Mouse (Mus musculus) embryonic stem cell, embryonic (primary cell): ENCODE results near the gene Cyb561.

Experiments used
- CTCF ChIA-PET, 4 experiments: fragments of 300-600 bp in 2 of 4; fragments of 350-600 bp in 2 of 4; sonication (Branson Sonifier 250); formaldehyde crosslinking; loops; one replicate each; lab custom pipeline; 2022; ENCODE audit warnings: inconsistent platforms in 2 of 4; lab: Charles Lee
- POLR2A ChIA-PET, 4 experiments: fragments of 300-600 bp in 2 of 4; fragments of 350-600 bp in 2 of 4; sonication (Branson Sonifier 250); formaldehyde crosslinking; loops; one replicate each; lab custom pipeline; 2022; ENCODE audit warnings: antibody characterized with exemption in 4 of 4, inconsistent platforms in 1 of 4; lab: Charles Lee

Cyb561 gene

GRCm38 (mm10) chr11:105966288-105966687, 13.2 kb upstream of the Cyb561 start:
- ChIA-PET CTCF (interaction anchor here in 3 of 4 experiments (0.7 to 1.2 kb wide), 3 partner anchors 22 to 165 kb away, joined by 3 read pairs; no protein-coding TSS in a partner anchor), POLR2A (interaction anchor here in 3 of 4 experiments (0.6 to 1.8 kb wide), 5 partner anchors 9 to 22 kb away, joined by 3 to 8 read pairs (median 6); partner anchors contain the start of gene Cyb561 (in 2 of the 3))

GRCm38 (mm10) chr11:105964691-105965090, 11.6 kb upstream of the Cyb561 start:
- CTCF ChIA-PET: interaction anchor here (0.6 to 1.6 kb wide), 45 partner anchors 9 to 819 kb away, joined by 3 to 11 read pairs (median 4); partner anchors contain the start of genes Ace3 (in 1 of the 4), Cyb561 (in 1 of the 4), Dcaf7 (in 1 of the 4) and Map3k3 (in 1 of the 4)
- POLR2A ChIA-PET: interaction anchor here in 2 of 4 experiments (0.6 to 1.1 kb wide), 11 partner anchors 9 to 814 kb away, joined by 3 to 5 read pairs (median 4); no protein-coding TSS in a partner anchor

GRCm38 (mm10) chr11:105959355-105959754, 6.2 kb upstream of the Cyb561 start:
- POLR2A ChIA-PET: interaction anchor here in 3 of 4 experiments (0.5 to 5.5 kb wide), 36 partner anchors 9 to 585 kb away, joined by 3 to 39 read pairs (median 4); partner anchors contain the start of genes Ace (in 1 of the 3), Ccdc47 (in 1 of the 3), Dcaf7 (in 1 of the 3) and Map3k3 (in 1 of the 3)
- CTCF ChIA-PET: interaction anchor here in 3 of 4 experiments (0.5 to 1.3 kb wide), 6 partner anchors 9 to 317 kb away, joined by 3 to 5 read pairs (median 3); no protein-coding TSS in a partner anchor

GRCm38 (mm10) chr11:105958566-105958965, 5.4 kb upstream of the Cyb561 start:
- ChIA-PET CTCF (interaction anchor here in 3 of 4 experiments (0.7 to 1.1 kb wide), 3 partner anchors 10 to 14 kb away, joined by 3 to 5 read pairs (median 3); no protein-coding TSS in a partner anchor), POLR2A (interaction anchor here (0.6 to 5.5 kb wide), 18 partner anchors 8 to 643 kb away, joined by 3 to 39 read pairs (median 5); partner anchors contain the start of genes Ace (in 1 of the 4) and Map3k3 (in 1 of the 4))

GRCm38 (mm10) chr11:105957501-105957900, 4.4 kb upstream of the Cyb561 start:
- ChIA-PET POLR2A (interaction anchor here in 3 of 4 experiments (0.6 to 5.5 kb wide), 9 partner anchors 9 to 176 kb away, joined by 3 to 39 read pairs (median 6); partner anchors contain the start of gene Map3k3 (in 1 of the 3)), CTCF (interaction anchor here in 2 of 4 experiments (0.5 to 1.0 kb wide), 4 partner anchors 11 to 1195 kb away, joined by 3 to 5 read pairs (median 4); no protein-coding TSS in a partner anchor)

- ChIA-PET CTCF (interaction anchor here in 2 of 4 experiments (0.6 to 1.3 kb wide), 2 partner anchors 9 to 29 kb away, joined by 3 read pairs; no protein-coding TSS in a partner anchor), POLR2A (interaction anchor here in 2 of 4 experiments (0.6 to 5.5 kb wide), 14 partner anchors 9 to 767 kb away, joined by 3 to 39 read pairs (median 4); partner anchors contain the start of genes Ccdc47 (in 1 of the 2), Dcaf7 (in 1 of the 2), Ddx42 (in 1 of the 2) and Gm10840 (in 1 of the 2))
These were observed 2.8 kb upstream of the Cyb561 start for GRCm38 (mm10) chr11:105955815-105956430.

GRCm38 (mm10) chr11:105953402-105953801, 266 bp upstream of the Cyb561 start:
- POLR2A ChIA-PET: interaction anchor here (0.5 to 2.6 kb wide), 22 partner anchors 9 to 1644 kb away, joined by 3 to 27 read pairs (median 4); partner anchors contain the start of genes Dcaf7 (in 2 of the 4), Ccdc47 (in 1 of the 4), Ern1 (in 1 of the 4) and Map3k3 (in 1 of the 4)
- CTCF ChIA-PET: interaction anchor here in 3 of 4 experiments (0.5 to 2.0 kb wide), 9 partner anchors 9 to 240 kb away, joined by 3 to 8 read pairs (median 3); partner anchors contain the start of gene Map3k3 (in 1 of the 3)

GRCm38 (mm10) chr11:105952111-105952510, 1.0 kb downstream of the Cyb561 start:
- POLR2A ChIA-PET: interaction anchor here in 2 of 4 experiments (0.5 to 2.6 kb wide), 16 partner anchors 8 to 548 kb away, joined by 3 to 27 read pairs (median 5); partner anchors contain the start of genes Dcaf7 (in 2 of the 2), Ccdc47 (in 1 of the 2), Gm10840 (in 1 of the 2) and Limd2 (in 1 of the 2)

GRCm38 (mm10) chr11:105951601-105952044, 1.5 kb downstream of the Cyb561 start:
- POLR2A ChIA-PET: interaction anchor here in 2 of 4 experiments (0.5 to 2.8 kb wide), 9 partner anchors 8 to 324 kb away, joined by 3 to 25 read pairs (median 6); partner anchors contain the start of gene Ace (in 1 of the 2)
- CTCF ChIA-PET: interaction anchor here in 3 of 4 experiments (0.5 to 1.5 kb wide), 7 partner anchors 13 to 780 kb away, joined by 3 to 9 read pairs (median 4); no protein-coding TSS in a partner anchor

More at GRCm38 (mm10) chr11:105952111-105952510, 1.0 kb downstream of the Cyb561 start:
- CTCF ChIA-PET: interaction anchor here in 2 of 4 experiments (0.6 to 2.0 kb wide), 3 partner anchors 13 to 75 kb away, joined by 3 to 8 read pairs (median 4); no protein-coding TSS in a partner anchor

- ChIA-PET CTCF (interaction anchor here in 3 of 4 experiments (0.6 to 1.5 kb wide), 6 partner anchors 12 to 278 kb away, joined by 3 to 6 read pairs (median 4); no protein-coding TSS in a partner anchor), POLR2A (interaction anchor here in 3 of 4 experiments (0.5 to 2.8 kb wide), 35 partner anchors 9 to 1500 kb away, joined by 3 to 25 read pairs (median 4); partner anchors contain the start of genes Dcaf7 (in 2 of the 3), Ace (in 1 of the 3), Gm10840 (in 1 of the 3) and Limd2 (in 1 of the 3))
These were observed 2.6 kb downstream of the Cyb561 start for GRCm38 (mm10) chr11:105950519-105950918.

GRCm38 (mm10) chr11:105948255-105948654, 4.9 kb downstream of the Cyb561 start:
- ChIA-PET POLR2A (interaction anchor here in 2 of 4 experiments (0.7 to 4.6 kb wide), 5 partner anchors 9 to 245 kb away, joined by 3 to 39 read pairs (median 4); partner anchors contain the start of gene Map3k3 (in 1 of the 2)), CTCF (interaction anchor here in 1 of 4 experiments (0.6 kb wide), 1 partner anchor 77 kb away, joined by 3 read pairs; no protein-coding TSS in a partner anchor)

GRCm38 (mm10) chr11:105946694-105947154, 6.4 kb downstream of the Cyb561 start:
- ChIA-PET CTCF (interaction anchor here in 2 of 4 experiments (0.6 to 0.7 kb wide), 3 partner anchors 20 to 579 kb away, joined by 3 to 7 read pairs (median 3); no protein-coding TSS in a partner anchor), POLR2A (interaction anchor here in 2 of 4 experiments (0.9 to 4.6 kb wide), 4 partner anchors 11 to 247 kb away, joined by 4 to 39 read pairs (median 4); no protein-coding TSS in a partner anchor)

GRCm38 (mm10) chr11:105944770-105945672, 8.1 kb downstream of the Cyb561 start:
- ChIA-PET CTCF (interaction anchor here (0.9 to 1.8 kb wide), 15 partner anchors 8 to 271 kb away, joined by 3 to 9 read pairs (median 4); partner anchors contain the start of genes Cyb561 (in 3 of the 4), Ccdc47 (in 1 of the 4), Gm10840 (in 1 of the 4) and Limd2 (in 1 of the 4)), POLR2A (interaction anchor here (0.5 to 4.6 kb wide), 24 partner anchors 8 to 556 kb away, joined by 3 to 39 read pairs (median 4); partner anchors contain the start of genes Cyb561 (in 3 of the 4), Map3k3 (in 2 of the 4), Dcaf7 (in 1 of the 4) and Smarcd2 (in 1 of the 4))

GRCm38 (mm10) chr11:105944126-105944621, 9.0 kb downstream of the Cyb561 start:
- POLR2A ChIA-PET: interaction anchor here (0.8 to 4.6 kb wide), 25 partner anchors 9 to 556 kb away, joined by 3 to 39 read pairs (median 5); partner anchors contain the start of genes Cyb561 (in 3 of the 4), Map3k3 (in 2 of the 4), Dcaf7 (in 1 of the 4) and Ern1 (in 1 of the 4)
- CTCF ChIA-PET: interaction anchor here (0.6 to 1.8 kb wide), 21 partner anchors 9 to 421 kb away, joined by 3 to 9 read pairs (median 4); partner anchors contain the start of genes Cyb561 (in 3 of the 4), Ccdc47 (in 1 of the 4), Gm10840 (in 1 of the 4) and Limd2 (in 1 of the 4)
